Mouse (Mus musculus) heart, embryonic 11.5 days (tissue): ENCODE results near the gene Rpl3. TPM values are rescaled to one million over a fixed set of nuclear protein-coding genes. Genes with fewer than 3 reads are reported as not detected.

Source experiments
- ATAC-seq: fragments of 200-750 bp; cut with Nextera tagmentation; replicated peaks from 2 replicates; pipeline ENCODE4 v1.8.0; 2017; ENCODE audit warnings: moderate library complexity; ENCODE audit not compliant: insufficient number of reproducible peaks, low FRiP score, low TSS enrichment
- H3K27ac ChIP-seq: fragments of 300-500 bp; sonication (generic); 2 replicates; pipeline ENCODE4 v1.5.1; 2014; ENCODE audit warnings: mild to moderate bottlenecking, low read depth, low read length
- H3K27me3 ChIP-seq: fragments of 300-500 bp; sonication (generic); 2 replicates; pipeline ENCODE4 v1.6.1; 2014; ENCODE audit warnings: mild to moderate bottlenecking, low read length, mixed read lengths; ENCODE audit not compliant: control insufficient read depth, insufficient read depth
- H3K36me3 ChIP-seq: fragments of 300-500 bp; sonication (generic); 2 replicates; pipeline ENCODE4 v1.6.1; 2014; ENCODE audit warnings: mild to moderate bottlenecking, low read length, moderate library complexity, mixed read lengths; ENCODE audit not compliant: control insufficient read depth, insufficient read depth
- H3K4me1 ChIP-seq: fragments of 300-500 bp; sonication (generic); 2 replicates; pipeline ENCODE4 v1.6.1; 2014; ENCODE audit warnings: low read length; ENCODE audit not compliant: control insufficient read depth, insufficient read depth
- H3K4me2 ChIP-seq: fragments of 300-500 bp; sonication (generic); 2 replicates; pipeline ENCODE4 v1.6.1; 2014; ENCODE audit warnings: mild to moderate bottlenecking, moderate library complexity
- H3K4me3 ChIP-seq: fragments of 300-500 bp; sonication (generic); 2 replicates; pipeline ENCODE4 v1.5.1; 2014; ENCODE audit warnings: low read depth, low read length
- H3K9ac ChIP-seq: fragments of 300-500 bp; sonication (generic); 2 replicates; pipeline ENCODE4 v1.6.1; 2014; ENCODE audit warnings: mild to moderate bottlenecking, low read depth, low read length, moderate library complexity
- H3K9me3 ChIP-seq: fragments of 300-500 bp; sonication (generic); replicated peaks from 2 replicates; pipeline ENCODE4 v1.6.1; 2016; ENCODE audit warnings: low read length; ENCODE audit not compliant: control insufficient read depth
- WGBS: fragments of 180-500 bp; shearing (Covaris S2); extraction: QIAGEN DNeasy Blood & Tissue Kit; methylation state at CpG from one replicate; pipeline ENCODE4 v1.1.7; 2014; ENCODE audit not compliant: insufficient replicate concordance; 5-methylcytosine and 5-hydroxymethylcytosine counted together
- polyA plus RNA-seq: library from polyadenylated mRNA; unstranded; fragments of >200 nt; fragmentation: Nextera tagmentation; extraction: Ambion mirVana; gene quantifications from 2 replicates; pipeline ENCODE4 v1.2.1, GENCODE M21; 2014

Gene Rpl3
- polyA plus RNA-seq, result 861 and 879 TPM in 2 replicates

DNA sequence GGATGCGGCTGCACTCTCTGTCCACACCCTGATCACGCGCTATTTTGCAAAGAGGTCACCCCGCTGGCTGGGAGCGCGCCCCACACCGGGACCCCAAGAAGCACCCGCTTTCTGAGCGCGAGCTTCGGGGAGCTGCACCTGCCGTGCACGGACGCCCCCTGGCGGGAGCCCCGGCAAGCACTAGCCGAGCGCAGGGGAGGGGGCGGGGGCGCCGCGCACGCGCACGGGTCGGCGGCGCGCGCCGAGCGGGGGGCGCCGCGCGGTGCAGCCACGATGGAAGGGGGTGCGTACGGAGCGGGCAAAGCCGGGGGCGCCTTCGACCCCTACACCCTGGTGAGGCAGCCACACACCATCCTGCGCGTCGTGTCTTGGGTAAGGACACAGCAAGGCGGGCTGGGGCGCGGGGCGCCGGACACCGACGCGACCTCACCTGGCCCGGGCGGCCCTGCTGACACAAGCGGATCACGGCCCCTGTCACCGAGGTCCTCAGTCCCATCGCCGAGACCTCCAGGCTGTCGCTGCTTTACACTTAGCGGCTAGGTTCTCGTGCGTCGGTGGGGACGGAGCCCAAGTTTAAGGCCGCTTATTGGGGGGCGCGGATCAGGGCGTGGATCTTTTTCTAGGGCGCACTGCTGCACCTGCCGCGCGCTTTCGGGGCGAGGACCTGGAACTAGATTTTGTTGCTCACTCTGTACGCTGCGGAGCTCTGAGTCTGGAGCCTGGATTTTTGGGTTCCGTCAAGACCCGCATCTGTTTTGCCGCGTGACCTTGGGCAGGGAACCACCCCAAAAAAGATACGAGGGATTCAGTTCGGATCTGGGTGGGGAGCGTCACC is at the start of gene Rpl3, which contains the start of gene Syngr1:
TSS of gene Rpl3 (minus strand) at position 748 of the 835 bp plus-strand sequence.
TSS of gene Syngr1 (plus strand) at position 214 of the 835 bp plus-strand sequence.
- Histone ChIP-seq H3K27ac (no peak within 1 kb of the TSS), H3K36me3 (no peaks in the 10 kb centered on the region), H3K4me2 (peak within 1 kb of the TSS; percentile 98), H3K9ac (peak within 1 kb of the TSS; percentile 76), H3K4me3 (peak within 1 kb of the TSS; percentile 73), H3K9me3 (no peaks in the 10 kb centered on the region), H3K27me3 (peaks cover 39% of the 10 kb centered on the region), H3K4me1 (no peaks in the 10 kb centered on the region)
- ATAC-seq, result no peak; the same call in 1 of the 2 replicates
- WGBS, result under 1% methylated on average over 57 of the region's 86 CpGs

DNA sequence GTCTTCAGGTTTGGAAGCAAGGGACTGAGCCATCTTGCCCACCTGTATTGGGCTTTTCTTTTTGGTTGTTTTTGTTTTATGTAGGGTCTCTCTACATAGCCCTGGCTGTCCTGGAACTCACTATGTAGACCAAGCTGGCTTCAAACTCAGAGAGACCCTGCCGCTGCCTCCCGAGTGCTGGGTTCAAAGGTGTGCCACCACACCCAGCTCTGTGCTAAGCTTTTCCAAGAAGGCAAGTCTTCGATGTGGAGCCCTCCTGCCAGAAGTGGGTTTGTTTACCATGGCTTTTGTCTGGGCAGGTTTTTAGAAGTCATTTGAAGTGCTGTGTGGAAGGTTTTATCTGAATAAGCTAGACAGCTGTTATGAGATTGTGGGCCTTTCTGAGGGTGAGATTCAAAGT is 49.2 kb upstream of the Rpl3 start:
- H3K36me3 ChIP-seq, result peaks cover 12% of the 10 kb centered on the region
- 91% methylated on average over 3 of the region's 3 CpGs for WGBS

DNA sequence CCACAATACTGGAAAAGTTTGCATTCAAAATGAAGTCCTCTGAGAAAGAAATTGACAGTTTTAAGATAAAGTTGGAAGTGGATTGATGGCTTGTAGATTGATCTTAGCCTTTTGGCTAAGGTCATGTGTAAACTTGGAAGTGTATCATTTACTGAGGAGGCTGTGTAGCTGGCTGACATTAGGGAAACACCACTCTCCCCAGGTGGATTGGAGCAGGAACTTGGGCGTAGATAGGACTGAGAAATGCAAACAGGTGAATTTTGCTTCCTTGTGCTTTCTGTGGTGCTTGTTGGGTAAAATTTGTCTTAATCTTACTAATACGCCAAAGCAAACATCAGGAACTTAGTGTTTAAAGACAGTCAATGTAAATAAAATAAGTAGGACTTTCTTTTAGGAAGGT is 48.6 kb upstream of the Rpl3 start:
- Histone ChIP-seq H3K4me3 (no peak overlapping the region), H3K27ac (no peak overlapping the region), H3K9ac (no peak overlapping the region), H3K4me2 (no peak overlapping the region), H3K9me3 (0 out of 2 replicates have a peak, but pooled peaks cover 3% of the 10 kb centered on the region), H3K4me1 (peaks cover 22% of the 10 kb centered on the region), H3K36me3 (peaks cover 12% of the 10 kb centered on the region), H3K27me3 (no peaks in the 10 kb centered on the region)
- WGBS, result 94% methylated on average over 2 of the region's 2 CpGs
- ATAC-seq, result no peak

More for the DNA sequence above, 49.2 kb upstream of the Rpl3 start:
- no peak for ATAC-seq
- Histone ChIP-seq H3K4me3 (no peak overlapping the region), H3K9me3 (0 out of 2 replicates have a peak, but pooled peaks cover 3% of the 10 kb centered on the region), H3K9ac (no peak overlapping the region), H3K27me3 (no peaks in the 10 kb centered on the region), H3K4me1 (peaks cover 25% of the 10 kb centered on the region), H3K4me2 (no peak overlapping the region), H3K27ac (no peak overlapping the region)

DNA sequence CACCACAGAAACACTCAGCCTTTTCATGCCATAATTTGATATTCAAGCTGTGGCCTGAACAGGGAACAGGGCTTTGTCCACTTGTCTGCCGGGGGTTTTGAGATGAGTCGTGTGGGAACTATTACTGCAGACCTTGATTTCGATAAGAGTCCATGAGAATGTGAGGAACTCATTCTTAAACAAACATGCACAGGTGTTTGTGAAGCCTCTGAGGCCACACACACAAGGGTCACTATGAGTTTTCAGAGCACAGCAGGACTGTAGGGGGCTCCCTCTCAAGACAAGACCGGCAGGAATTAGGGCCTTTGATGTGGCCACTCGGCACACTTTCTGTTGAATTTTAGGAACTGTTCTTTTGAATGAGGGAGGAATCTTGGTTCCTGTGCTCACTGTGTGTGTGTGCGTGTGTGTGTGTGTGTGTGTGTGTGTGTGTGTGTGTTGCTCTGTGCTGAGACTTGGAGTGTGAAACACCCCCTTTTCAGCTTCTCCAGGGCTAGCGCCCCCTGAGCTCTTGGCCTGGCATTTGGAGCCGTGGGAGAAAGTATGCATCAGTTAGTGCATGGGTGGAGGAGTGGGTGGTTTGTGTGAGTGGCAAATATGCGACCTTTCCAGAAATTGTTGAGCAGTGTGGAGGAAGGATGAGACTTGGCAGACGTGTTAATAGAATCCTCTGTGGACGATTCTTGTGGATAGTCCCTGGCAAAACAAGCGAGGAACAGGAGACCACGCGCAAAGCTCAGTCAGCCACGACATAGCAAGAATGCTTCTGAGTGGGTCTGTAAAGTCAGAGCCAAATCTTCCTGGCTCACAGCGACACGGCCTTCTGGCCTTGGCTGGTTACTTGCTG is 46.5 kb upstream of the Rpl3 start:
- H3K9me3 ChIP-seq, result 0 out of 2 replicates have a peak, but pooled peaks cover 3% of the 10 kb centered on the region
- H3K36me3 ChIP-seq, result peaks cover 12% of the 10 kb centered on the region
- 0 out of 2 replicates have a peak overlapping the region, but pooled peaks have one; percentile 46 for H3K9ac ChIP-seq
- ATAC-seq, result no peak
- H3K4me1 ChIP-seq, result peaks cover 38% of the 10 kb centered on the region
- H3K4me2 ChIP-seq, result no peak overlapping the region
- WGBS, result 76% methylated on average over 17 of the region's 17 CpGs
- peak overlapping the region; percentile 15; the same call in 1 of the 2 replicates for H3K27ac ChIP-seq
- H3K4me3 ChIP-seq, result no peak overlapping the region
- no peaks in the 10 kb centered on the region for H3K27me3 ChIP-seq

DNA sequence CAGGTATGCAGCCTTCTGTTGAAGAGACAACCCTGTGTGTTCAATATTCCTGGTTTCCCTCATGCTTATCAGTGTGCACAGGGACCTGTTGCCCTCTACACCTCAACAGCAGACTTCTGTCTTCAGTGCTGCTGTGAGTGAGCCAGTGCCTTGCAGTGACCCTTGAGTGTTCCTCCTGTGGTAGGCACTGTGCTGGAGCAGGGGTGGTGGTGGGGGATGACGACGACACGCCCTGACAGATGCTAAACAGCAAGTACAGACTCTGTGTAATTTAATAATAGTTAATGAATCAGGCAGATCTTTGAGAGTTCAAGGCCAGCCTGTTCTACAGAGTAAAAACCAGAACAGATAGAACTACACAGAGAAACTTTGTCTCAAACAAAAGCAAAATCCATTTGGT is 45.0 kb upstream of the Rpl3 start:
- Histone ChIP-seq H3K27ac (no peak overlapping the region), H3K4me3 (no peak overlapping the region)
- WGBS, result 89% methylated on average over 3 of the region's 3 CpGs

DNA sequence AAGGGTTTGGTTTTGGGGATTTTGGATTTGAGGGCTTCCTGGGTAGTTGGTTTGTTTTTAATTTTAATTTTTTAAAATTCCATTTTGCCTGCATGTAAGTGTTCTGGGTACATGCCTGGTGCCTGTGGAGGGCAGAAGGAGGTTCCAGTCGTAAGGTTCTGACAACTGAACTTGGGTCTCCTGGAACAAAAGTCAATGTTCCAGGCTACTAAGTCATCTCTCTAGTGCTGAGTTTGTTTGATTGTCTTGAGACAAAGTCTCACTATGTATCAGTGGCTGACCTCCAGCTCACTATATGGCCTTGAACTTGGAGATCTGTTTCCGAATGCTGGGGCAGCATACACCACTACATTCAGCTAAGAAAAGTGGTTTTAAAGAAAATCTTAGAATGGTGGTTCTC is 43.8 kb upstream of the Rpl3 start:
- Histone ChIP-seq H3K4me3 (no peak overlapping the region), H3K4me2 (no peak overlapping the region), H3K36me3 (0 out of 2 replicates have a peak, but pooled peaks cover 2% of the 10 kb centered on the region), H3K4me1 (peaks cover 38% of the 10 kb centered on the region), H3K27ac (peak overlapping the region; percentile 41; the same call in 1 of the 2 replicates), H3K9ac (no peak overlapping the region), H3K9me3 (no peaks in the 10 kb centered on the region), H3K27me3 (no peaks in the 10 kb centered on the region)
- WGBS, result 90% methylated on average over 2 of the region's 2 CpGs
- ATAC-seq, result no peak

More for the DNA sequence above, 45.0 kb upstream of the Rpl3 start:
- H3K36me3 ChIP-seq, result peaks cover 8% of the 10 kb centered on the region
- H3K9ac ChIP-seq, result no peak overlapping the region
- no peaks in the 10 kb centered on the region for H3K9me3 ChIP-seq
- H3K27me3 ChIP-seq, result no peaks in the 10 kb centered on the region
- no peak overlapping the region for H3K4me2 ChIP-seq
- peaks cover 38% of the 10 kb centered on the region for H3K4me1 ChIP-seq
- ATAC-seq, result no peak

DNA sequence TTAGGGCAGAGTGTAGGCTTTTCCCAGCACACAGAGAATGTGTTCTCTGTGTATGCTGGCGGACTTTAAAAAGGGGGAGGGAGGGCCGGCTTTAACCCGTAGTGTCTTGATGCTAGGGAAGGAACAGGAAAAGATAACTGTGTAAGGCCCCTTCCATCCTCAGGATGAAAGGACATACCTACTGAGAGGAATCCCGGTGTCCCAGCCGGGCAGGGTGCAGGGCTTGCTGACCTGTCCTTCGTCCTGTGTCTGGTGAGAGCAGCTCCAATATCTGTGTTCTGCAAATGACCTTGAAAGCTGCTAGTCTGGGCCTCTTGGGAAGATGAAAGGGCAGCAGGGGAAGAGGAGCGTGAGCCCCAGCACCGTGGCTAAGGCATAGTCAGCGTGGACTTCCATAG is 42.8 kb upstream of the Rpl3 start:
- Histone ChIP-seq H3K4me1 (peaks cover 38% of the 10 kb centered on the region), H3K27me3 (no peaks in the 10 kb centered on the region), H3K27ac (peak overlapping the region; percentile 100), H3K9me3 (no peaks in the 10 kb centered on the region), H3K4me2 (peak overlapping the region; percentile 81), H3K9ac (peak overlapping the region; percentile 97), H3K36me3 (0 out of 2 replicates have a peak, but pooled peaks cover 2% of the 10 kb centered on the region), H3K4me3 (peak overlapping the region; percentile 77)
- ATAC-seq, result no peak
- WGBS, result 31% methylated on average over 9 of the region's 9 CpGs
